Comparison of ENCODE assay signal across 28 mouse cellular contexts in the genomic region with DNA sequence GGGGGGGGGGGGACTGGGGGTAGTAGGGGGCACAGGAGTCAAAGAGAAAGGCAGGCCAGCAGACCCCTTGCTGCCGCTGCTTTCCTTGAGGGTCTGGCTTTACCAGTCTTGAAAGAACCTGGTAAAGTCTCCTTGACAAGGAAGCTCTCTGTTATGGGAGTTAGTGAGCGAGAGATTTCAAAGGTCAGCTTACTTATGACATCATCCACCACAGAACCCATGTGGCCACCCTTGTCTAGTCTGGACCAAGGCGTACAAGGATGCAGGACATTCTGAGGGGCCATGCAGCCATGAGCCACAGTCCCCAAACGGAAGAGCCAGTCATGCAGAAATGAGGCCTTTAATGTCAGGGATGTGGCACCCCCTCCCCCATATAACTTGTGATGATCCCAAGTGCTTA. TPM values are rescaled to one million over a fixed set of nuclear protein-coding genes. Genes with fewer than 3 reads are reported as not detected.
DNase-seq lines count a peak whose midpoint lies in the region; ATAC-seq and TF ChIP-seq lines count a peak whose summit lies in the region.
"Had no signal": no experiment of that assay in that cellular context is flagged by ENCODE, and none has a peak within 500 bp of the region (broad histone marks: within the 10 kb centered on the region; RNA-seq: fewer than 3 reads in every experiment).

No protein-coding gene starts in this region.

- ATAC-seq in kidney, embryonic 14.5 days (ENCODE audit: low FRiP score, low TSS enrichment), result no peak
- no peak for ATAC-seq in liver, postnatal 0 days
- ATAC-seq in stomach, embryonic 16.5 days (ENCODE audit: insufficient read depth, low FRiP score), result 0 out of 2 replicates have a peak, but pooled peaks have one; percentile 41
- ATAC-seq in midbrain, embryonic 16.5 days, result no peak
- ATAC-seq: forebrain, embryonic 14.5 days; midbrain, embryonic 15.5 days had no signal

- TF ChIP-seq POLR2A in kidney, adult 2 months (IDR thresholded peaks at IDR 0.05; ENCODE audit: low read depth, low read length), result no peak
- TF ChIP-seq POLR2A in liver, adult 2 months (IDR thresholded peaks at IDR 0.05; ENCODE audit: extremely low read depth, insufficient read depth, low read length), result no peak

- no peaks in the 10 kb centered on the region for H3K27me3 ChIP-seq in kidney, adult 2 months (replicated peaks; ENCODE audit: control insufficient read depth, insufficient read depth, low read length)
- no peaks in the 10 kb centered on the region for H3K27me3 ChIP-seq in kidney, embryonic 14.5 days (ENCODE audit: control insufficient read depth, insufficient read depth, low read length)
- no peaks in the 10 kb centered on the region for H3K27me3 ChIP-seq in liver, adult 2 months (ENCODE audit: control insufficient read depth, insufficient read depth, low read length)
- H3K27me3 ChIP-seq in liver, postnatal 0 days (ENCODE audit: insufficient read depth, low read length), result no peaks in the 10 kb centered on the region
- no peaks in the 10 kb centered on the region for H3K27me3 ChIP-seq in stomach, embryonic 16.5 days (ENCODE audit: control insufficient read depth, insufficient read depth, low read length)
- H3K27me3 ChIP-seq in midbrain, embryonic 16.5 days (ENCODE audit: control insufficient read depth, insufficient read depth, low read depth, low read length), result no peaks in the 10 kb centered on the region
- H3K27me3 ChIP-seq: kidney, embryonic 15.5 days; midbrain, embryonic 15.5 days; neural tube, embryonic 13.5 days had no signal

- H3K27ac ChIP-seq in kidney, adult 2 months (ENCODE audit: insufficient read depth, low read depth, low read length), result no peak overlapping the region
- no peak overlapping the region for H3K27ac ChIP-seq in kidney, embryonic 14.5 days (ENCODE audit: low read depth, low read length)
- H3K27ac ChIP-seq in liver, adult 2 months (replicated peaks; ENCODE audit: insufficient read depth, low read depth, low read length), result peak overlapping the region; percentile 95
- H3K27ac ChIP-seq in liver, postnatal 0 days (ENCODE audit: low read depth), result no peak overlapping the region
- H3K27ac ChIP-seq in stomach, embryonic 16.5 days (ENCODE audit: low read length), result peak overlapping the region; percentile 65; the same call in 1 of the 2 replicates
- no peak overlapping the region for H3K27ac ChIP-seq in midbrain, embryonic 16.5 days (ENCODE audit: low read length)
- H3K27ac ChIP-seq: embryonic facial prominence, embryonic 12.5 days; heart, adult 2 months; hindbrain, embryonic 14.5 days; kidney, embryonic 15.5 days; liver, embryonic 13.5 days; macrophage; midbrain, embryonic 15.5 days; neural tube, embryonic 13.5 days had no signal

- H3K4me1 ChIP-seq in kidney, adult 2 months (ENCODE audit: control insufficient read depth, insufficient read depth, low read length), result peaks cover 50% of the 10 kb centered on the region
- peaks cover 9% of the 10 kb centered on the region; the same call in 1 of the 2 replicates for H3K4me1 ChIP-seq in kidney, embryonic 14.5 days (ENCODE audit: control insufficient read depth, insufficient read depth, low read length)
- peaks cover 56% of the 10 kb centered on the region for H3K4me1 ChIP-seq in liver, adult 2 months (ENCODE audit: control insufficient read depth, insufficient read depth, low read length)
- peaks cover 19% of the 10 kb centered on the region for H3K4me1 ChIP-seq in liver, postnatal 0 days (ENCODE audit: insufficient read depth)
- peaks cover 13% of the 10 kb centered on the region; the same call in 1 of the 2 replicates for H3K4me1 ChIP-seq in stomach, embryonic 16.5 days (ENCODE audit: control insufficient read depth, insufficient read depth, low read length)
- H3K4me1 ChIP-seq in midbrain, embryonic 16.5 days (ENCODE audit: control insufficient read depth, insufficient read depth, low read length), result no peaks in the 10 kb centered on the region

- no peaks in the 10 kb centered on the region for H3K9me3 ChIP-seq in kidney, embryonic 14.5 days (ENCODE audit: control insufficient read depth, low read length)
- no peaks in the 10 kb centered on the region for H3K9me3 ChIP-seq in liver, postnatal 0 days (ENCODE audit: low read length)
- H3K9me3 ChIP-seq in stomach, embryonic 16.5 days (replicated peaks; ENCODE audit: control insufficient read depth, low read length), result no peaks in the 10 kb centered on the region
- no peaks in the 10 kb centered on the region for H3K9me3 ChIP-seq in midbrain, embryonic 16.5 days (replicated peaks; ENCODE audit: control insufficient read depth, low read length, poor library complexity, severe bottlenecking)
- H3K9me3 ChIP-seq: embryonic facial prominence, embryonic 12.5 days; heart, embryonic 12.5 days; kidney, embryonic 15.5 days; liver, embryonic 13.5 days; midbrain, embryonic 15.5 days; neural tube, embryonic 13.5 days had no signal

- no peak overlapping the region for H3K4me3 ChIP-seq in kidney, adult 2 months (ENCODE audit: insufficient read depth, low read depth, low read length)
- no peak overlapping the region for H3K4me3 ChIP-seq in kidney, embryonic 14.5 days (ENCODE audit: low read length)
- no peak overlapping the region for H3K4me3 ChIP-seq in liver, adult 2 months (ENCODE audit: insufficient read depth, low read depth, low read length)
- no peak overlapping the region for H3K4me3 ChIP-seq in liver, postnatal 0 days (ENCODE audit: low read depth, low read length)
- no peak overlapping the region for H3K4me3 ChIP-seq in stomach, embryonic 16.5 days (replicated peaks; ENCODE audit: low read length)
- H3K4me3 ChIP-seq in midbrain, embryonic 16.5 days (ENCODE audit: low read depth, low read length), result no peak overlapping the region
- H3K4me3 ChIP-seq: embryonic facial prominence, embryonic 12.5 days; heart, adult 2 months; heart, embryonic 12.5 days; kidney, embryonic 15.5 days; liver, embryonic 13.5 days; midbrain, embryonic 15.5 days; neural tube, embryonic 13.5 days had no signal

- peaks cover 57% of the 10 kb centered on the region for H3K79me2 ChIP-seq in liver, adult 2 months (ENCODE audit: control insufficient read depth, insufficient read depth, low read length)

- 55% methylated on average over 4 of the region's 4 CpGs for WGBS in kidney, adult 2 months
- 68% methylated on average over 4 of the region's 4 CpGs for WGBS in kidney, embryonic 14.5 days
- 54% methylated on average over 4 of the region's 4 CpGs for WGBS in liver, adult 2 months
- WGBS in liver, postnatal 0 days (ENCODE audit: insufficient replicate concordance), result 70% methylated on average over 4 of the region's 4 CpGs
- WGBS in stomach, embryonic 16.5 days, result 73% methylated on average over 4 of the region's 4 CpGs
- 67% methylated on average over 4 of the region's 4 CpGs for WGBS in midbrain, embryonic 16.5 days

- H3K4me2 ChIP-seq in kidney, embryonic 14.5 days (replicated peaks; ENCODE audit: low read depth, low read length), result no peak overlapping the region
- no peak overlapping the region for H3K4me2 ChIP-seq in liver, postnatal 0 days (ENCODE audit: low read depth, low read length)
- H3K4me2 ChIP-seq in stomach, embryonic 16.5 days (ENCODE audit: low read depth, low read length), result no peak overlapping the region
- H3K4me2 ChIP-seq in midbrain, embryonic 16.5 days (ENCODE audit: low read length), result no peak overlapping the region
- H3K4me2 ChIP-seq: embryonic facial prominence, embryonic 12.5 days; heart, embryonic 12.5 days; hindbrain, embryonic 14.5 days; kidney, embryonic 15.5 days; liver, embryonic 13.5 days; midbrain, embryonic 15.5 days; neural tube, embryonic 13.5 days had no signal

- TF ChIP-seq EP300 in liver, postnatal 0 days (IDR thresholded peaks at IDR 0.05; ENCODE audit: low read depth), result no peak

- peak; percentile 36 for DNase-seq in kidney, adult 2 months
- DNase-seq in liver, adult 2 months (ENCODE audit: extremely low read depth, low read depth, low spot score), result peak; percentile 66
- no peak for DNase-seq in liver, postnatal 0 days
- no peak for DNase-seq in adrenal gland, adult 2 months
- DNase-seq: adrenal gland, postnatal 14 days; cerebellum, adult 11 months; cerebellum, adult 9-10 months; cerebellum, postnatal 36 days; embryo, embryonic 11 days; heart, adult 2 months; heart, postnatal 4 days; liver, embryonic 13.5 days; lung, adult 2 months; lung, postnatal 10 days; right cerebral cortex, postnatal 4 days; thymus, postnatal 14 days had no signal

- no peaks in the 10 kb centered on the region for H3K36me3 ChIP-seq in kidney, adult 2 months (ENCODE audit: control insufficient read depth, insufficient read depth, low read length)
- H3K36me3 ChIP-seq in kidney, embryonic 14.5 days (ENCODE audit: control insufficient read depth, insufficient read depth, low read length), result no peaks in the 10 kb centered on the region
- no peaks in the 10 kb centered on the region for H3K36me3 ChIP-seq in liver, adult 2 months (ENCODE audit: control insufficient read depth, insufficient read depth, low read length)
- no peaks in the 10 kb centered on the region for H3K36me3 ChIP-seq in liver, postnatal 0 days (replicated peaks; ENCODE audit: insufficient read depth, low read length)
- no peaks in the 10 kb centered on the region for H3K36me3 ChIP-seq in stomach, embryonic 16.5 days (ENCODE audit: control insufficient read depth, insufficient read depth, low read length)
- H3K36me3 ChIP-seq in midbrain, embryonic 16.5 days (ENCODE audit: control insufficient read depth, insufficient read depth, low read length), result no peaks in the 10 kb centered on the region
- H3K36me3 ChIP-seq: embryonic facial prominence, embryonic 12.5 days; G1E; heart, embryonic 12.5 days; kidney, embryonic 15.5 days; liver, embryonic 13.5 days; midbrain, embryonic 15.5 days; neural tube, embryonic 13.5 days had no signal

- TF ChIP-seq CTCF in kidney, adult 2 months (conservative IDR thresholded peaks at IDR 0.05; ENCODE audit: insufficient read depth, insufficient read length, low read depth, low read length), result no peak
- no peak for TF ChIP-seq CTCF in liver, adult 2 months (IDR thresholded peaks at IDR 0.05; ENCODE audit: low read depth, low read length)
- TF ChIP-seq CTCF in liver, postnatal 0 days (IDR thresholded peaks at IDR 0.05; ENCODE audit: low read depth), result no peak

- no peak overlapping the region for H3K9ac ChIP-seq in kidney, embryonic 14.5 days (ENCODE audit: low read depth, low read length)
- H3K9ac ChIP-seq in liver, adult 2 months (ENCODE audit: low read depth, low read length), result no peak overlapping the region
- no peak overlapping the region for H3K9ac ChIP-seq in liver, postnatal 0 days (replicated peaks)
- no peak overlapping the region for H3K9ac ChIP-seq in stomach, embryonic 16.5 days (ENCODE audit: low read length)
- no peak overlapping the region for H3K9ac ChIP-seq in midbrain, embryonic 16.5 days (ENCODE audit: low read depth, low read length)
- H3K9ac ChIP-seq: embryonic facial prominence, embryonic 12.5 days; heart, embryonic 12.5 days; hindbrain, embryonic 14.5 days; kidney, embryonic 15.5 days; liver, embryonic 13.5 days; midbrain, embryonic 15.5 days; neural tube, embryonic 13.5 days had no signal

RNA-seq across cellular contexts. Expression of a gene that starts 20.6 kb away (rescaled TPM):
- 20.5 and 21.3 TPM in 2 replicates for polyA plus RNA-seq in kidney, adult 2 months (2012; rRNA removed)
- 3.3 and 5.3 TPM in 2 replicates for polyA plus RNA-seq in kidney, embryonic 14.5 days (2014; fragmentation: Nextera tagmentation; extraction: Ambion mirVana)
- 20.4 and 22.4 TPM in 2 replicates for total RNA-seq in liver, adult 2 months (2014; rRNA removed)
- 12.1 and 13.7 TPM in 2 replicates for polyA plus RNA-seq in liver, adult 2 months (2012; rRNA removed)
- polyA plus RNA-seq in liver, postnatal 0 days (2015; fragmentation: Nextera tagmentation; extraction: Ambion mirVana), result 1.9 and 2.5 TPM in 2 replicates
- polyA plus RNA-seq in stomach, embryonic 16.5 days (2015; fragmentation: Nextera tagmentation; extraction: Ambion mirVana), result 2.3 and 2.5 TPM in 2 replicates
- 0.97 and 1.7 TPM in 2 replicates for polyA plus RNA-seq in midbrain, embryonic 16.5 days (2015; fragmentation: Nextera tagmentation; extraction: Ambion mirVana)
- total RNA-seq in adrenal gland, adult 2 months (2021), result 10 to 100 TPM in 1 of 2 experiments, 1 to 10 TPM in 1; 9.3 to 13.1 TPM
- 1.4 and 1.5 TPM in 2 replicates for polyA plus RNA-seq in adrenal gland, adult 2 months (2012; rRNA removed)
- polyA plus RNA-seq: G1E, macrophage had no signal

Comparison
In these comparisons a context has a peak if more than half of its experiments do, and no peak if none do; other contexts are left out.
1. DNase-seq: peak in kidney, adult 2 months (single experiment) and liver, adult 2 months (single experiment); none in liver, postnatal 0 days (single experiment) and adrenal gland, adult 2 months (single experiment).
2. H3K27ac ChIP-seq: peak in liver, adult 2 months (single experiment) and stomach, embryonic 16.5 days (single experiment); none in kidney, adult 2 months (single experiment), kidney, embryonic 14.5 days (single experiment), liver, postnatal 0 days (single experiment) and midbrain, embryonic 16.5 days (single experiment).